Mouse (Mus musculus): ENCODE data around the gene Zfp777.

Zfp777 gene

GRCm38 (mm10) chr6:48025905-48026660 is 22.6 kb downstream of the Zfp777 start:
- DNase-seq (ENCODE audit: low read depth, low spot score) = no peak

DNA sequence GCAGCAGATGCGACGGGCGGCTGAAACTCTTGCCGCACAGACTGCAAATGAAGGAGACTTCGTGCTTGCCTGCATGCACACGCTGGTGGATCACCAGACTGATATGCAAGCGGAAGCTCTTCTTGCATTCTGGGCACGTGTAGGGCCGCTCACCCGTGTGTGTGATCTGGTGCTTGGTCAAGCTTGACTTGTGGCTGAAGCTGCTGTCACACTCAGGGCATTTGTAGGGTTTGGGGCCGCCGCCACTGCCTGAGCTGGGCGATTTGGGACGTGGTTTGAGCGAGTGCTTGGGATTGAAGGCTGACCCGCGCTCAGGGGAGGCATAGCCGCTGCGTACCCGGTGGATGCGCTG is 23.7 kb downstream of the Zfp777 start:
- no peak for DNase-seq (ENCODE audit: low read depth, low spot score)

- no peak for DNase-seq (ENCODE audit: low read depth, low spot score)
Measured at GRCm38 (mm10) chr6:48024330-48024993, 24.2 kb downstream of the Zfp777 start.

DNA sequence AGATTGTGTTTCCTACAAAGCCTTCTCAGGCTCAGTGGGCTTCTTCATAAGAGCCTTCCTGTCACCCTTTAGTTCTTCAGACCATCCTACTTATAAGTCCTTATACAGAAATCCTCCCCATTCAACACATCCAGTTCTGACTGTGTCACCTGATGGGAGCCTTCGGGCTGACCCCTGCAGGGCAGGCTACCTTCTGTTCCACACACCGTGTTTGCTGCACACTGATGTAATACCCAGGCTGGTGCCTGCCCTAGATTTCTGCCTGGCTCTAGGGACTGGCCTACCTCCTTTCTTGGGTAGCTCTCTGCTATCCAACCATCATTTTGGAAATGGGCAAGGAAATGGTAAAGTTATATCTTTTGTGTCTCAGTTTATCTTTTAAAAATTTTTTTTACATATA is 26.0 kb downstream of the Zfp777 start:
- DNase-seq (ENCODE audit: low read depth, low spot score) = no peak

DNA sequence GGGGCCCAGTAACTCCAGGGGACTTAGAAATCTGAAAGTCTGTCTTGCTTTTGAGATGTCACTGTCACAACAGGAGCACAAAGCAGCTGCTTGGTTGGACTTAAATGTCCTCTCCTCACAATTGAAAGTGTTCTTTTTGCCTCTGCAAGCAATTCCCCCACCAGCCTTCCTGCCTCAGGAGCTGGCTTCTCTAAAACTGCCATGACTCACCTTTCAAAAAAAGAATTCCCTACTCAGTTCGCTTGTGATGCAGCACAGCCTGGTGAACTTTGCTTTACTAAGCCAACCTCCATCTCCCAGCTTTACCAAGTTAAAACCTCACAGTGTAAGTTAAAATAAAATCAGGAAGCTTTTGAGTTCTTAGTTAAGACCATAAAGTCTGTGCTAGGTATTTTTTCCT is 27.0 kb downstream of the Zfp777 start:
- no peak for DNase-seq (ENCODE audit: low read depth, low spot score)

- no peak for DNase-seq (ENCODE audit: low read depth, low spot score)
Measured at GRCm38 (mm10) chr6:48020006-48020405, 28.7 kb downstream of the Zfp777 start.

DNA sequence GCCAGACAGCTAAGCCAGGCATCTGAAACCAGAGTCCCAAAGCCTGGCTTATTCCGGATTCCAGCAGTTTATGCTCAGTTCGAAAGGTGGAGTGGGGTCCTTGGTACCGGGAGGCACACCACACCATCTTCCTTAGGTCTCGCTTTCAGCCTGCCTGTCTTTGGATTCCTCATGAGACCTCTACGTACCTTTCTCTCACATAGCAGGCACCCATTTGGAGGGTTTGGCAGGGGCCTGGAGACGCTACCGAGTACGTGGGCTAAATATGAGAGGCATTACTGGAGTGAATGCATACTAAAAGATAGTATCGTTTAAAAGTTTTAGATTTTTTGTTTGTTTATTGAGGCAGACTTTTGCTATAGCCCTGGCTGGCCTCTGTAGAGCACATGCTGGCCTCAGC is 31.9 kb downstream of the Zfp777 start:
- no peak for DNase-seq (ENCODE audit: low read depth, low spot score)

GRCm38 (mm10) chr6:48016090-48016521 is 32.6 kb downstream of the Zfp777 start:
- DNase-seq (ENCODE audit: low read depth, low spot score) = no peak

- no peak for DNase-seq (ENCODE audit: low read depth, low spot score)
Measured at GRCm38 (mm10) chr6:48010727-48011126, 38.0 kb downstream of the Zfp777 start.

GRCm38 (mm10) chr6:47995661-47996060 is 53.0 kb downstream of the Zfp777 start:
- DNase-seq (ENCODE audit: low read depth, low spot score) = no peak

GRCm38 (mm10) chr6:47983936-47984335 is 64.8 kb downstream of the Zfp777 start:
- DNase-seq (ENCODE audit: low read depth, low spot score) = no peak

GRCm38 (mm10) chr6:47978897-47979368 is 69.8 kb downstream of the Zfp777 start:
- DNase-seq (ENCODE audit: low read depth, low spot score) = peak; percentile 18

DNA sequence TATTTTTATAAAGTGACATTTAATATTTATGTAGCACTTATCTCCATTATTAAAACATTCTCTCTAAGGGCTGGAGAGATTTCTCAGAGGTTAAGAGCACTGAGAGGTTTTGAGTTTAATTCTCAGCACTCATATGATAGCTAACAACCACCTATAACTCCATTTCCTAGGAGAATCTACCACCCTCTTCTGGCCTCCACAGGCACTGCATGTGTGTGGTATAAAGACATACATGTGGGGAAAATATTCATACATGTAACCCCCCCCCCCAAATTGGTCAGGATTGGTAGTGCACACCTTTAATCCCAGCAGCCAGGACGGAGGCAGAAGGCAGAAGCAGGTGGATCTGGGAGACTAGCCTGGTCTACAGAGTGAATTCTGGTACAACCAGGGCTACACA is 74.1 kb downstream of the Zfp777 start:
- DNase-seq (ENCODE audit: low read depth, low spot score) = no peak

All from brain, embryonic 18.5 days (tissue).